Mouse (Mus musculus) CD4-positive, CD25-positive, alpha-beta regulatory T cell, adult 2 months (primary cell): ENCODE data around the gene Adamts2.

Source experiments
- DNase-seq: peaks from one replicate; pipeline ENCODE4 v3.0.0-alpha.2; 2012; ENCODE audit warnings: low read depth, low spot score

Gene Adamts2

GRCm38 (mm10) chr11:50623806-50624205 lies 21.9 kb downstream of the Adamts2 start:
- no peak for DNase-seq

GRCm38 (mm10) chr11:50624239-50624638 lies 22.4 kb downstream of the Adamts2 start:
- DNase-seq = no peak

- no peak for DNase-seq
Observed at GRCm38 (mm10) chr11:50624720-50625119, 22.8 kb downstream of the Adamts2 start.

- DNase-seq = no peak
Observed at GRCm38 (mm10) chr11:50628915-50629314, 27.0 kb downstream of the Adamts2 start.

GRCm38 (mm10) chr11:50630462-50630861 lies 28.6 kb downstream of the Adamts2 start:
- DNase-seq = no peak

- no peak for DNase-seq
Observed at GRCm38 (mm10) chr11:50632270-50632669, 30.4 kb downstream of the Adamts2 start.

GRCm38 (mm10) chr11:50635051-50635590 lies 33.2 kb downstream of the Adamts2 start:
- DNase-seq = no peak

GRCm38 (mm10) chr11:50637026-50637425 lies 35.1 kb downstream of the Adamts2 start:
- DNase-seq = no peak

GRCm38 (mm10) chr11:50638197-50638867 lies 36.4 kb downstream of the Adamts2 start:
- DNase-seq = no peak

- DNase-seq = no peak
Observed at GRCm38 (mm10) chr11:50638868-50639220, 37.0 kb downstream of the Adamts2 start.

GRCm38 (mm10) chr11:50642583-50642982 lies 40.7 kb downstream of the Adamts2 start:
- DNase-seq = no peak

- no peak for DNase-seq
Observed at GRCm38 (mm10) chr11:50646148-50646547, 44.3 kb downstream of the Adamts2 start.

GRCm38 (mm10) chr11:50648143-50648807 lies 46.4 kb downstream of the Adamts2 start:
- no peak for DNase-seq

- no peak for DNase-seq
Observed at GRCm38 (mm10) chr11:50650037-50650436, 48.2 kb downstream of the Adamts2 start.

- no peak for DNase-seq
Observed at GRCm38 (mm10) chr11:50653746-50654431, 52.0 kb downstream of the Adamts2 start.

GRCm38 (mm10) chr11:50658826-50659225 lies 56.9 kb downstream of the Adamts2 start:
- no peak for DNase-seq

GRCm38 (mm10) chr11:50662176-50662575 lies 60.3 kb downstream of the Adamts2 start:
- DNase-seq = no peak

- DNase-seq = no peak
Observed at GRCm38 (mm10) chr11:50664826-50665225, 62.9 kb downstream of the Adamts2 start.

- DNase-seq = no peak
Observed at GRCm38 (mm10) chr11:50669542-50670362, 67.9 kb downstream of the Adamts2 start.

GRCm38 (mm10) chr11:50670363-50670725 lies 68.5 kb downstream of the Adamts2 start:
- DNase-seq = no peak

- no peak for DNase-seq
Observed at GRCm38 (mm10) chr11:50670881-50671280, 69.0 kb downstream of the Adamts2 start.

- DNase-seq = no peak
Observed at GRCm38 (mm10) chr11:50671376-50671775, 69.5 kb downstream of the Adamts2 start.
